Mouse (Mus musculus) naive thymus-derived CD4-positive, alpha-beta T cell, adult 5 months (primary cell): ENCODE data around the gene Rab3il1. TPM values are rescaled to one million over a fixed set of nuclear protein-coding genes. Genes with fewer than 3 reads are reported as not detected.

Source experiments
- polyA plus RNA-seq: library from polyadenylated mRNA; unstranded; fragments of 100-300 nt; shearing (Covaris generic); gene quantifications from one replicate; pipeline ENCODE4 v1.2.1, GENCODE M21; 2017

Rab3il1 gene
- polyA plus RNA-seq, result not detected

DNA sequence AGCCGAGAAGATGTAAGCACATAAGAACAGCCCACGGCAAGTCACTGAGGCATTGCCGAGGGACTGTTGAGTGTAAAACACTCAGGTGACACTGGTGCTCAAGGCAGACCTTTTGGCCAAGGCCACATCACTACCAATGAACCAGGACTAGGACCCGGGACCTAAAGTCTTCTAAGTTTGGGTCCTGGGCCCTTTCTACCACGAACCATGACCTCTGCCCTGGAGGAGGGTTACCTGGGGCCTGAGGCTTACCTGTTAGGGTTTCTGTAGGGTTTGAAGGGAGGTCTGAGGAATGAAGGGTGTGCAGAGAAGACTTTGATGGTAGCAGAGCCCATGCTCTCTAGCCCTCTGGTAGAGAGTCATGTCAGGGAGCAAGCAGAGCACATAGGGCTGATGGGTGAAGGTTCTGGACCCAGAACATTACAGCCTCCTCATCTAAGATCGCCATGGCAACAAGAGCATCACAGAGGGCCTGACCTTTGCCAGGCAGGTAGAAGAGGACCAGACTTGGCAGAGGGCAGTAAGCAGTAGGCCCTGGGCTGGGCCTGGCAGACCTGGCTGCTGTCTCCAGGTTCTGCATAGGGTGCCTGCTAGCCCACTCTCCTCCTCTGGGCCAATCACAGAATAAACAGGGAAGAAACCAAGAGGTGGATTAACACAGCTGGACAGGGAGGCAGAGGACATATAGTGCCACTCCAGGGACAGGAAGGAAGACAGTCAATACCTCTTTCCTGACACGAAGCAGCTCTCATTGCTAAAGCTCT, at the start of gene Rab3il1, which contains the start of gene Best1:
Rab3il1 (plus strand) TSS at position 464 of the 764 bp plus-strand sequence.
Best1 (minus strand) TSS at position 428 of the 764 bp plus-strand sequence.

DNA sequence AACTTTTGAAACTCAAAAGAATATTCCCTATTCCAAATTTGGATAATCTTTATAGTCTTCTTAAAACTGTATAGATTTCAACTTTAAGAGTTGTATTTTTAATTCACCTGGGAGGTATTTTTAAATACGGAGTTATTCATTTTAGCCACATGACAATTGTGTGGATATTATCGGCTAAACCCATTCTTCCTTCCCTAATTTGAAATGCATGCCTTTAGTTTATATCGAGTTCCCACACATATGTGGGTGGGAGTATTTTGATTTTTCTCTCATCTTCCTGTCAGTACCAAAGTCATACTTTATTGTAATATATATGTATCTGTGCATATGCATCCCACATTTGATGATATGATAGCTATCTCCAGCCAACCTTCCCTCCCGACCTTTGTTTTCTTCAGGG, 21.2 kb upstream of the Rab3il1 start, which contains the start of gene Fth1:
Fth1 (plus strand) TSS at position 341 of the 400 bp plus-strand sequence.

GRCm38 (mm10) chr19:10041388-10042148, 40.1 kb downstream of the Rab3il1 start, which contains the start of gene Fads3:
Fads3 (plus strand) TSS chr19:10041569.

Other genes starting within 250 kb of the Rab3il1 start
- not detected for gene Scgb2a2, start 154.1 kb upstream of the Rab3il1 start, polyA plus RNA-seq
- 29.4 TPM for gene Incenp, start 102.1 kb upstream of the Rab3il1 start, polyA plus RNA-seq
- gene Fth1, start 21.1 kb upstream of the Rab3il1 start, polyA plus RNA-seq, result 2,810 TPM
- 0.32 TPM for gene Best1, start within 50 bp of the Rab3il1 start, polyA plus RNA-seq
- not detected for gene Fads3, start 39.9 kb downstream of the Rab3il1 start, polyA plus RNA-seq
- gene Fads2, start 100.1 kb downstream of the Rab3il1 start, polyA plus RNA-seq, result not detected
- 8.2 TPM for gene Fads1, start 181.2 kb downstream of the Rab3il1 start, polyA plus RNA-seq
- gene Tmem258, start 202.3 kb downstream of the Rab3il1 start, polyA plus RNA-seq, result 185 TPM
- 29.1 TPM for gene Fen1, start 202.5 kb downstream of the Rab3il1 start, polyA plus RNA-seq
- gene Myrf, start 239.1 kb downstream of the Rab3il1 start, polyA plus RNA-seq, result 0.19 TPM